Comparison of ENCODE assay signal across 10 mouse cellular contexts in genomic region chr14:54926401-54927158, GRCm38 (mm10). TPM values are rescaled to one million over a fixed set of nuclear protein-coding genes. Genes with fewer than 3 reads are reported as not detected.
DNase-seq lines count a peak whose midpoint lies in the region; ATAC-seq and TF ChIP-seq lines count a peak whose summit lies in the region.
"Had no signal": no experiment of that assay in that cellular context is flagged by ENCODE, and none has a peak within 500 bp of the region (broad histone marks: within the 10 kb centered on the region; RNA-seq: fewer than 3 reads in every experiment).

No protein-coding gene starts in this region.

- peak overlapping the region; percentile 41 for H3K4me3 ChIP-seq in kidney, adult 2 months (ENCODE audit: insufficient read depth, low read depth, low read length)
- peak overlapping the region; percentile 68 for H3K4me3 ChIP-seq in intestine, embryonic 14.5 days (ENCODE audit: low read depth, low read length)
- H3K4me3 ChIP-seq in lung, adult 2 months (replicated peaks; ENCODE audit: extremely low read depth, low read depth, low read length) = peak overlapping the region; percentile 48

- peak; percentile 79 for ATAC-seq in intestine, embryonic 14.5 days (replicated peaks; ENCODE audit: low FRiP score, low TSS enrichment, low read depth)

- DNase-seq in kidney, adult 2 months = peak; percentile 26
- no peak for DNase-seq in kidney, adult 9 months
- peak; percentile 94 for DNase-seq in embryo, embryonic 10.5 days (ENCODE audit: low spot score)
- peak; percentile 25 to 62 for DNase-seq in gastrocnemius, postnatal 36 days
- peak; percentile 86 for DNase-seq in intestine, embryonic 14.5 days (ENCODE audit: low spot score)
- DNase-seq in lung, adult 2 months = peak; percentile 29
- peak; percentile 78 for DNase-seq in ovary, postnatal 14 days (ENCODE audit: low spot score)
- DNase-seq in spleen, postnatal 36 days (ENCODE audit: low spot score in 2 of 2) = no peak

- no peak for TF ChIP-seq POLR2A in kidney, adult 2 months (IDR thresholded peaks at IDR 0.05; ENCODE audit: low read depth, low read length)
- TF ChIP-seq POLR2A in lung, adult 2 months (IDR thresholded peaks at IDR 0.05; ENCODE audit: borderline replicate concordance, extremely low read depth, low read depth, low read length) = no peak

- H3K4me2 ChIP-seq in intestine, embryonic 14.5 days (ENCODE audit: low read length) = peak overlapping the region; percentile 91

- H3K4me1 ChIP-seq in kidney, adult 2 months (ENCODE audit: control insufficient read depth, insufficient read depth, low read length) = no peaks in the 10 kb centered on the region
- H3K4me1 ChIP-seq in intestine, embryonic 14.5 days (replicated peaks; ENCODE audit: control insufficient read depth, insufficient read depth, low read length) = peaks cover 30% of the 10 kb centered on the region
- H3K4me1 ChIP-seq in lung, adult 2 months (ENCODE audit: control insufficient read depth, insufficient read depth, low read length) = peaks cover 5% of the 10 kb centered on the region; the same call in 1 of the 2 replicates

- H3K9ac ChIP-seq in intestine, embryonic 14.5 days (ENCODE audit: low read length) = peak overlapping the region; percentile 82

- no peaks in the 10 kb centered on the region for H3K36me3 ChIP-seq in kidney, adult 2 months (ENCODE audit: control insufficient read depth, insufficient read depth, low read length)
- H3K36me3 ChIP-seq in intestine, embryonic 14.5 days (ENCODE audit: control insufficient read depth, insufficient read depth, low read length) = no peaks in the 10 kb centered on the region; the same call in 1 of the 2 replicates

- H3K27me3 ChIP-seq in kidney, adult 2 months (replicated peaks; ENCODE audit: control insufficient read depth, insufficient read depth, low read length) = 0 out of 2 replicates have a peak, but pooled peaks cover 1% of the 10 kb centered on the region
- H3K27me3 ChIP-seq in intestine, embryonic 14.5 days (replicated peaks; ENCODE audit: control insufficient read depth, insufficient read depth, low read length) = no peaks in the 10 kb centered on the region

- TF ChIP-seq CTCF in kidney, adult 2 months (conservative IDR thresholded peaks at IDR 0.05; ENCODE audit: insufficient read depth, insufficient read length, low read depth, low read length) = no peak
- TF ChIP-seq CTCF in lung, adult 2 months (IDR thresholded peaks at IDR 0.05; ENCODE audit: insufficient read depth, low read length) = no peak

- H3K27ac ChIP-seq in kidney, adult 2 months (ENCODE audit: insufficient read depth, low read depth, low read length) = no peak overlapping the region
- H3K27ac ChIP-seq in intestine, embryonic 14.5 days (ENCODE audit: low read depth) = peak overlapping the region; percentile 99

- intact Hi-C loops in gastrocnemius, postnatal 36 days (cut with DNase I) = no loop called here

- peaks cover 5% of the 10 kb centered on the region for H3K9me3 ChIP-seq in intestine, embryonic 14.5 days (ENCODE audit: control insufficient read depth, low read length)

- 4% methylated on average over 55 of the region's 58 CpGs for WGBS in kidney, adult 2 months
- WGBS in intestine, embryonic 14.5 days = 1% methylated on average over 52 of the region's 58 CpGs
- WGBS in lung, adult 2 months = under 1% methylated on average over 57 of the region's 58 CpGs

RNA-seq across cellular contexts. Expression of gene Efs, which starts 0.7 kb away (rescaled TPM):
- polyA plus RNA-seq in kidney, adult 2 months (2012; rRNA removed) = 1.8 and 2.8 TPM in 2 replicates
- total RNA-seq in gastrocnemius, postnatal 36 days (2021) = 1 to 10 TPM; 2.1 to 2.5 TPM
- polyA plus RNA-seq in intestine, embryonic 14.5 days (2014; fragmentation: Nextera tagmentation; extraction: Ambion mirVana) = 31.4 and 31.6 TPM in 2 replicates
- 11.8 and 16.3 TPM in 2 replicates for polyA plus RNA-seq in lung, adult 2 months (2012; rRNA removed)
- total RNA-seq: CH12.LX; hematopoietic stem cell, adult 5-6 weeks had no signal

RNA-seq across cellular contexts. Expression of gene Il25, which starts 5.9 kb away (rescaled TPM):
- not detected in 2 replicates for polyA plus RNA-seq in kidney, adult 2 months (2012; rRNA removed)
- not detected for total RNA-seq in gastrocnemius, postnatal 36 days (2021)
- polyA plus RNA-seq in intestine, embryonic 14.5 days (2014; fragmentation: Nextera tagmentation; extraction: Ambion mirVana) = 0.23 and 0.28 TPM in 2 replicates
- polyA plus RNA-seq in lung, adult 2 months (2012; rRNA removed) = not detected in 2 replicates
- total RNA-seq: CH12.LX; hematopoietic stem cell, adult 5-6 weeks had no signal

RNA-seq across cellular contexts. Expression of gene Cmtm5, which starts 9.5 kb away (rescaled TPM):
- 0.59 and 0.79 TPM in 2 replicates for polyA plus RNA-seq in kidney, adult 2 months (2012; rRNA removed)
- under 1 TPM in 1 of 2 experiments, not detected in 1; 0.42 TPM for total RNA-seq in gastrocnemius, postnatal 36 days (2021)
- polyA plus RNA-seq in intestine, embryonic 14.5 days (2014; fragmentation: Nextera tagmentation; extraction: Ambion mirVana) = 3.3 and 4.6 TPM in 2 replicates
- polyA plus RNA-seq in lung, adult 2 months (2012; rRNA removed) = 0.69 and 2.2 TPM in 2 replicates
- total RNA-seq: CH12.LX; hematopoietic stem cell, adult 5-6 weeks had no signal

RNA-seq across cellular contexts. Expression of gene Slc22a17, which starts 13.6 kb away (rescaled TPM):
- polyA plus RNA-seq in kidney, adult 2 months (2012; rRNA removed) = 63.9 and 85.8 TPM in 2 replicates
- total RNA-seq in gastrocnemius, postnatal 36 days (2021) = 1 to 10 TPM; 1.6 to 1.7 TPM
- polyA plus RNA-seq in intestine, embryonic 14.5 days (2014; fragmentation: Nextera tagmentation; extraction: Ambion mirVana) = 32.4 and 34.2 TPM in 2 replicates
- 61.8 and 63.8 TPM in 2 replicates for polyA plus RNA-seq in lung, adult 2 months (2012; rRNA removed)

RNA-seq across cellular contexts. Expression of gene Pabpn1, which starts 34.3 kb away (rescaled TPM):
- 111 and 114 TPM in 2 replicates for polyA plus RNA-seq in kidney, adult 2 months (2012; rRNA removed)
- 10 to 100 TPM; 51.0 to 53.2 TPM for total RNA-seq in gastrocnemius, postnatal 36 days (2021)
- 134 and 148 TPM in 2 replicates for polyA plus RNA-seq in intestine, embryonic 14.5 days (2014; fragmentation: Nextera tagmentation; extraction: Ambion mirVana)
- polyA plus RNA-seq in lung, adult 2 months (2012; rRNA removed) = 77.5 and 112 TPM in 2 replicates

Comparison
In these comparisons a context has a peak if more than half of its experiments do, and no peak if none do; other contexts are left out.
1. DNase-seq: peak in kidney, adult 2 months (single experiment), embryo, embryonic 10.5 days (single experiment), gastrocnemius, postnatal 36 days (2 of 2), intestine, embryonic 14.5 days (single experiment), lung, adult 2 months (single experiment) and ovary, postnatal 14 days (single experiment); none in kidney, adult 9 months (single experiment) and spleen, postnatal 36 days (0 of 2).
2. Peak in every context shown above with its lines, with median percentiles within 50 percentile points of each other: H3K4me3 ChIP-seq.